Mouse (Mus musculus) bone marrow, adult 2 months (tissue): ENCODE results near the gene Hcn4. TPM values are rescaled to one million over a fixed set of nuclear protein-coding genes. Genes with fewer than 3 reads are reported as not detected.

ENCODE experiments used
- H3K27ac ChIP-seq: fragments of 200-500 bp; 2 replicates; pipeline ENCODE4 v1.5.1; 2012; ENCODE audit warnings: low read depth, mild to moderate bottlenecking, control low read depth, inconsistent platforms, low read length; ENCODE audit not compliant: control insufficient read depth, poor library complexity, insufficient read depth
- H3K4me1 ChIP-seq: fragments of 200-500 bp; 2 replicates; pipeline ENCODE4 v1.6.1; 2011; ENCODE audit warnings: low read length; ENCODE audit not compliant: control insufficient read depth, insufficient read depth
- H3K4me3 ChIP-seq: fragments of 200-500 bp; replicated peaks from 2 replicates; pipeline ENCODE3; 2011; ENCODE audit warnings: mild to moderate bottlenecking, low read depth, low read length, control low read depth; ENCODE audit not compliant: control insufficient read depth
- CTCF ChIP-seq: fragments of 200-500 bp; IDR thresholded peaks from 2 replicates; pipeline ENCODE4 v1.5.1; 2011; ENCODE audit warnings: low read length, control low read depth; ENCODE audit not compliant: control insufficient read depth, insufficient read depth
- POLR2A ChIP-seq: fragments of 200-500 bp; IDR thresholded peaks from 2 replicates; pipeline ENCODE4 v1.6.1; 2011; ENCODE audit warnings: low read depth, mild to moderate bottlenecking, control low read depth, low read length, borderline replicate concordance; ENCODE audit not compliant: control insufficient read depth
- WGBS: fragments of 180-500 bp; shearing (Covaris S2); methylation state at CpG from one replicate; pipeline ENCODE4 v1.1.7; 2018; 5-methylcytosine and 5-hydroxymethylcytosine counted together
- polyA plus RNA-seq: library from polyadenylated mRNA; stranded (reverse); fragments of >200 nt; gene quantifications from 2 replicates; pipeline ENCODE4 v1.2.4, GENCODE M21; 2011; ENCODE audit warnings: low replicate concordance; ENCODE audit not compliant: missing spikeins, insufficient read depth, insufficient read length

Gene Hcn4
- polyA plus RNA-seq, 1 experiment = not detected

- 64% methylated on average over 3 of the region's 3 CpGs for WGBS
- Histone ChIP-seq H3K27ac (no peak overlapping the region), H3K4me3 (no peak overlapping the region), H3K4me1 (no peaks in the 10 kb centered on the region)
- TF ChIP-seq CTCF (no peak), POLR2A (no peak)
Measured at GRCm38 (mm10) chr9:58811171-58811570, 12.0 kb upstream of the Hcn4 start.

- TF ChIP-seq POLR2A = no peak
- TF ChIP-seq CTCF = no peak
- H3K27ac ChIP-seq = no peak overlapping the region
- H3K4me3 ChIP-seq = no peak overlapping the region
- 54% methylated on average over 15 of the region's 15 CpGs for WGBS
- H3K4me1 ChIP-seq = no peaks in the 10 kb centered on the region
Measured at GRCm38 (mm10) chr9:58815552-58816260, 7.5 kb upstream of the Hcn4 start.

- no peak overlapping the region for H3K4me3 ChIP-seq
- WGBS = 60% methylated on average over 9 of the region's 9 CpGs
- TF ChIP-seq CTCF (no peak), POLR2A (no peak)
- no peak overlapping the region for H3K27ac ChIP-seq
- no peaks in the 10 kb centered on the region for H3K4me1 ChIP-seq
Measured at GRCm38 (mm10) chr9:58816458-58816857, 6.8 kb upstream of the Hcn4 start.

- no peak for TF ChIP-seq CTCF
- no peak for TF ChIP-seq POLR2A
- H3K4me1 ChIP-seq = no peaks in the 10 kb centered on the region
- no peak overlapping the region for H3K4me3 ChIP-seq
- 60% methylated on average over 3 of the region's 3 CpGs for WGBS
- no peak overlapping the region for H3K27ac ChIP-seq
Measured at GRCm38 (mm10) chr9:58817676-58818075, 5.5 kb upstream of the Hcn4 start.

GRCm38 (mm10) chr9:58822431-58823091 lies 651 bp upstream of the Hcn4 start:
- WGBS = 2% methylated on average over 59 of the region's 62 CpGs
- Histone ChIP-seq H3K4me1 (no peaks in the 10 kb centered on the region), H3K4me3 (no peak overlapping the region), H3K27ac (no peak overlapping the region)
- no peak for TF ChIP-seq POLR2A
- TF ChIP-seq CTCF = no peak

- TF ChIP-seq CTCF = no peak
- no peak for TF ChIP-seq POLR2A
- Histone ChIP-seq H3K27ac (no peak overlapping the region), H3K4me3 (no peak overlapping the region), H3K4me1 (no peaks in the 10 kb centered on the region)
- WGBS = 4% methylated on average over 35 of the region's 35 CpGs
Measured at GRCm38 (mm10) chr9:58823918-58824215, 655 bp downstream of the Hcn4 start.

- WGBS = 78% methylated on average over 4 of the region's 4 CpGs
- Histone ChIP-seq H3K27ac (no peak overlapping the region; the same call in 1 of the 2 replicates), H3K4me1 (no peaks in the 10 kb centered on the region), H3K4me3 (no peak overlapping the region)
- TF ChIP-seq CTCF (no peak), POLR2A (no peak)
Measured at GRCm38 (mm10) chr9:58829627-58830026, 6.4 kb downstream of the Hcn4 start.

GRCm38 (mm10) chr9:58832939-58833338 lies 9.7 kb downstream of the Hcn4 start:
- no peaks in the 10 kb centered on the region for H3K4me1 ChIP-seq
- TF ChIP-seq CTCF = no peak
- TF ChIP-seq POLR2A = no peak
- H3K27ac ChIP-seq = no peak overlapping the region
- WGBS = 75% methylated on average over 3 of the region's 3 CpGs
- H3K4me3 ChIP-seq = no peak overlapping the region
